Mouse (Mus musculus) lung, adult 2 months (tissue): ENCODE data around the gene Grk4.

Experiments used
- CTCF ChIP-seq: fragments of 200-500 bp; IDR thresholded peaks from 2 replicates; pipeline ENCODE4 v1.5.1; 2011; ENCODE audit warnings: mild to moderate bottlenecking, low read length, control low read depth; ENCODE audit not compliant: insufficient read depth
- POLR2A ChIP-seq: fragments of 200-500 bp; IDR thresholded peaks from 2 replicates; pipeline ENCODE4 v1.6.1; 2011; ENCODE audit warnings: low read depth, mild to moderate bottlenecking, control low read depth, low read length, borderline replicate concordance; ENCODE audit errors: extremely low read depth

- no peak for TF ChIP-seq CTCF
- TF ChIP-seq POLR2A, result no peak
Observed at GRCm38 (mm10) chr5:34632996-34633395, 27.2 kb upstream of the Grk4 start.
